Mouse (Mus musculus): Measurements from ENCODE around the gene Snx30. TPM values are rescaled to one million over a fixed set of nuclear protein-coding genes. Genes with fewer than 3 reads are reported as not detected.
A peak's percentile ranks its signal among the peaks of the same experiment; 100 is the strongest.

The Snx30 gene
- 1 to 10 TPM; 4.0 to 4.4 TPM for total RNA-seq (2021)
- long read RNA-seq, experiment 1, partial matches to known transcripts: 0 of 1 reads
- long read RNA-seq, experiment 1, other reads (novel, unspliced or antisense): 1 of 1 reads
- long read RNA-seq, experiment 2, full-length matches to known transcripts: 2 of 3 reads
- long read RNA-seq, experiment 2, partial matches to known transcripts: 0 of 3 reads
- long read RNA-seq, experiment 2, other reads (novel, unspliced or antisense): 1 of 3 reads

GRCm38 (mm10) chr4:59805181-59805967 is at the start of gene Snx30:
TSS of gene Snx30 (plus strand) at chr4:59805840.
- intact Hi-C loops (cut with DNase I; ENCODE audit: low total_unique reads): no loop called here
- peak; percentile 90 for DNase-seq

- DNase-seq: peak; percentile 70
- intact Hi-C loops (cut with DNase I; ENCODE audit: low total_unique reads): loop anchor here (10.0 kb wide), 1 partner anchor 122 kb away; no protein-coding TSS in a partner anchor
These were observed 49.1 kb upstream of the Snx30 start for GRCm38 (mm10) chr4:59756332-59757082.

GRCm38 (mm10) chr4:59757452-59758435 is 47.9 kb upstream of the Snx30 start:
- DNase-seq: no peak
- intact Hi-C loops (cut with DNase I; ENCODE audit: low total_unique reads): loop anchor here (10.0 kb wide), 1 partner anchor 123 kb away; no protein-coding TSS in a partner anchor

- DNase-seq: no peak
- intact Hi-C loops (cut with DNase I; ENCODE audit: low total_unique reads): no loop called here
These were observed 45.6 kb upstream of the Snx30 start for GRCm38 (mm10) chr4:59760016-59760415.

- DNase-seq: peak; percentile 56
- intact Hi-C loops (cut with DNase I; ENCODE audit: low total_unique reads): no loop called here
These were observed 44.8 kb upstream of the Snx30 start for GRCm38 (mm10) chr4:59760636-59761364.

GRCm38 (mm10) chr4:59761365-59761729 is 44.3 kb upstream of the Snx30 start:
- no peak for DNase-seq
- intact Hi-C loops (cut with DNase I; ENCODE audit: low total_unique reads): no loop called here

- no peak for DNase-seq
- intact Hi-C loops (cut with DNase I; ENCODE audit: low total_unique reads): no loop called here
These were observed 40.7 kb upstream of the Snx30 start for GRCm38 (mm10) chr4:59764950-59765349.

GRCm38 (mm10) chr4:59765385-59766005 is 40.1 kb upstream of the Snx30 start:
- intact Hi-C loops (cut with DNase I; ENCODE audit: low total_unique reads): no loop called here
- no peak for DNase-seq

- no peak for DNase-seq
- intact Hi-C loops (cut with DNase I; ENCODE audit: low total_unique reads): no loop called here
These were observed 37.9 kb upstream of the Snx30 start for GRCm38 (mm10) chr4:59767717-59768116.

GRCm38 (mm10) chr4:59772171-59772879 is 33.3 kb upstream of the Snx30 start:
- intact Hi-C loops (cut with DNase I; ENCODE audit: low total_unique reads): no loop called here

GRCm38 (mm10) chr4:59777828-59778227 is 27.8 kb upstream of the Snx30 start:
- no peak for DNase-seq
- intact Hi-C loops (cut with DNase I; ENCODE audit: low total_unique reads): loop anchor here (5.0 kb wide), 1 partner anchor 156 kb away; no protein-coding TSS in a partner anchor

More at GRCm38 (mm10) chr4:59772171-59772879, 33.3 kb upstream of the Snx30 start:
- DNase-seq: no peak

- intact Hi-C loops (cut with DNase I; ENCODE audit: low total_unique reads): no loop called here
- no peak for DNase-seq
These were observed 25.1 kb upstream of the Snx30 start for GRCm38 (mm10) chr4:59780568-59780967.

- intact Hi-C loops (cut with DNase I; ENCODE audit: low total_unique reads): no loop called here
- no peak for DNase-seq
These were observed 22.6 kb upstream of the Snx30 start for GRCm38 (mm10) chr4:59782853-59783684.

GRCm38 (mm10) chr4:59783685-59784279 is 21.9 kb upstream of the Snx30 start:
- intact Hi-C loops (cut with DNase I; ENCODE audit: low total_unique reads): no loop called here
- DNase-seq: peak; percentile 95

GRCm38 (mm10) chr4:59785412-59785811 is 20.2 kb upstream of the Snx30 start:
- DNase-seq: no peak
- intact Hi-C loops (cut with DNase I; ENCODE audit: low total_unique reads): loop anchor here (5.0 kb wide), 1 partner anchor 87 kb away; no protein-coding TSS in a partner anchor

GRCm38 (mm10) chr4:59786661-59787060 is 19.0 kb upstream of the Snx30 start:
- intact Hi-C loops (cut with DNase I; ENCODE audit: low total_unique reads): loop anchor here (5.0 kb wide), 1 partner anchor 86 kb away; no protein-coding TSS in a partner anchor
- peak; percentile 68 for DNase-seq
